ENCODE assay signal across 8 mouse cellular contexts in genomic region chr2:31572915-31573635, GRCm38 (mm10). TPM values are rescaled to one million over a fixed set of nuclear protein-coding genes. Genes with fewer than 3 reads are reported as not detected.
DNase-seq lines count a peak whose midpoint lies in the region; ATAC-seq and TF ChIP-seq lines count a peak whose summit lies in the region.

No protein-coding gene starts in this region.

- peak overlapping the region; percentile 94 for H3K9ac ChIP-seq in hindbrain, postnatal 0 days (replicated peaks; ENCODE audit: low read length)

- H3K4me1 ChIP-seq in embryonic facial prominence, embryonic 10.5 days, result peaks cover 25% of the 10 kb centered on the region
- H3K4me1 ChIP-seq in hindbrain, postnatal 0 days (ENCODE audit: insufficient read depth, low read length), result peaks cover 14% of the 10 kb centered on the region

- WGBS in embryonic facial prominence, embryonic 10.5 days, result 3% methylated on average over 41 of the region's 41 CpGs
- 3% methylated on average over 36 of the region's 41 CpGs for WGBS in hindbrain, postnatal 0 days
- WGBS in macrophage (ENCODE audit: missing documents), result 4% methylated on average over 41 of the region's 41 CpGs

- peak; percentile 17 for DNase-seq in kidney, adult 9 months
- no peak for DNase-seq in kidney, postnatal 10 days
- DNase-seq in MEL-GATA-1-ER (ENCODE audit: extremely low read depth, low read depth), result peak; percentile 13
- DNase-seq in embryonic facial prominence, embryonic 10.5 days (ENCODE audit: low spot score), result no peak
- DNase-seq in hindbrain, postnatal 0 days (ENCODE audit: low spot score), result no peak
- DNase-seq in natural killer cell, adult 2 months (ENCODE audit: low spot score in 2 of 2), result no peak

- no peak; the same call in 1 of the 2 replicates for ATAC-seq in hindbrain, postnatal 0 days
- no peak for ATAC-seq in activated CD4-positive, CD25-positive, alpha-beta regulatory T cell, adult 4 months

- peaks cover 55% of the 10 kb centered on the region for H3K79me2 ChIP-seq in macrophage (ENCODE audit: inconsistent target)

- H3K4me2 ChIP-seq in hindbrain, postnatal 0 days (ENCODE audit: low read depth, low read length), result peak overlapping the region; percentile 97

- TF ChIP-seq CTCF in hindbrain, postnatal 0 days (IDR thresholded peaks at IDR 0.05; ENCODE audit: low read depth), result no peak

- H3K27ac ChIP-seq in embryonic facial prominence, embryonic 10.5 days (replicated peaks), result peak overlapping the region; percentile 96
- peak overlapping the region; percentile 84 for H3K27ac ChIP-seq in hindbrain, postnatal 0 days
- H3K27ac ChIP-seq in macrophage, result no peak overlapping the region

- H3K9me3 ChIP-seq in embryonic facial prominence, embryonic 10.5 days, result no peaks in the 10 kb centered on the region
- H3K9me3 ChIP-seq in hindbrain, postnatal 0 days (ENCODE audit: low read length), result no peaks in the 10 kb centered on the region

- H3K36me3 ChIP-seq in embryonic facial prominence, embryonic 10.5 days (replicated peaks), result peaks cover 31% of the 10 kb centered on the region
- no peaks in the 10 kb centered on the region for H3K36me3 ChIP-seq in hindbrain, postnatal 0 days (ENCODE audit: insufficient read depth, low read length)
- H3K36me3 ChIP-seq in macrophage (ENCODE audit: inconsistent target), result no peaks in the 10 kb centered on the region

- peak overlapping the region; percentile 94 for H3K4me3 ChIP-seq in embryonic facial prominence, embryonic 10.5 days
- H3K4me3 ChIP-seq in hindbrain, postnatal 0 days (ENCODE audit: low read length), result peak overlapping the region; percentile 90
- H3K4me3 ChIP-seq in macrophage (ENCODE audit: inconsistent target), result peak overlapping the region; percentile 67

- no peaks in the 10 kb centered on the region for H3K27me3 ChIP-seq in embryonic facial prominence, embryonic 10.5 days (replicated peaks; ENCODE audit: low read depth, poor library complexity, severe bottlenecking)
- H3K27me3 ChIP-seq in hindbrain, postnatal 0 days (ENCODE audit: insufficient read depth, low read length), result no peaks in the 10 kb centered on the region

RNA-seq across cellular contexts. Expression of gene Fubp3, which starts 0.6 kb away (rescaled TPM):
- 94.6 and 99.1 TPM in 2 replicates for polyA plus RNA-seq in embryonic facial prominence, embryonic 10.5 days (2016; fragmentation: Nextera tagmentation; extraction: Ambion mirVana)
- 29.0 and 32.2 TPM in 2 replicates for total RNA-seq in hindbrain, postnatal 0 days (2014; rRNA removed)
- 45.8 and 50.5 TPM in 2 replicates for polyA plus RNA-seq in hindbrain, postnatal 0 days (2015; fragmentation: Nextera tagmentation; extraction: Ambion mirVana)
- 10 to 100 TPM; 19.5 to 72.1 (median 52.4) TPM for total RNA-seq in macrophage (2018; cell fraction: chromatin; rRNA removed)
- 10 to 100 TPM; 14.6 to 27.2 (median 20.5) TPM for total RNA-seq in macrophage (2018; cell fraction: cytosol; rRNA removed)
- 10 to 100 TPM; 15.9 to 57.9 (median 33.6) TPM for total RNA-seq in macrophage (2018; cell fraction: nucleus; rRNA removed)
- polyA plus RNA-seq in macrophage (2018), result 19.6 to 23.3 TPM (median 20.0 TPM) in 3 replicates
- polyA plus RNA-seq in activated CD4-positive, CD25-positive, alpha-beta regulatory T cell, adult 4 months (2017; shearing (Covaris generic)), result 10 to 100 TPM; 41.9 to 43.5 TPM

Comparison
In these comparisons a context has a peak if more than half of its experiments do, and no peak if none do; other contexts are left out.
1. DNase-seq: peak in kidney, adult 9 months (single experiment) and MEL-GATA-1-ER (single experiment); none in kidney, postnatal 10 days (single experiment), embryonic facial prominence, embryonic 10.5 days (single experiment), hindbrain, postnatal 0 days (single experiment) and natural killer cell, adult 2 months (0 of 2).
2. Peak in every context shown above with its lines, with median percentiles within 50 percentile points of each other: H3K4me3 ChIP-seq.